Mouse (Mus musculus) frontal cortex, adult 2 months (tissue): ENCODE results near the gene Bcor. TPM values are rescaled to one million over a fixed set of nuclear protein-coding genes. Genes with fewer than 3 reads are reported as not detected.

ENCODE experiments used
- DNase-seq, 2 experiments: peaks; one replicate each; pipeline ENCODE4 v3.0.0; 2022; ENCODE audit warnings: low spot score in 1 of 2; ENCODE audit errors: extremely low spot score in 1 of 2
- polyA plus RNA-seq: library from polyadenylated mRNA; depleted of rRNA; stranded (reverse); fragments of >200 nt; gene quantifications from 2 replicates; pipeline ENCODE4 v1.2.3, GENCODE M21; 2012

Bcor gene
- polyA plus RNA-seq, 1 experiment = 13.9 TPM

DNA sequence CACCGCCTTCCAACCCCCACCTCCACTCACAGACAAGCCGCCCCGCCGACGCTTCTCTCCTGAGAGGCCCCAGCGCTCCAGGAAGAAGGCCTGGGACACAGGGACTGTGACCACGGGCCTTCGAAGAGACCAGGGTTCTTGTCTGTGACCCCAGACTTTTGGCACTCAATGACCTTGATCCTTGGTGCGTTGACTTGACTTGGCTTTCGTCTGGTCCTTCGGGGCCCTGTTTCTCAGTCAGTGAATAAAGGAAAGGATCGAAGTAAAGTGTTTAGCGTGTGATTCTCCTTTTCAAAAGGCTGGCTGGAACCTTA lies 71.2 kb downstream of the Bcor start:
- DNase-seq = no peak

DNA sequence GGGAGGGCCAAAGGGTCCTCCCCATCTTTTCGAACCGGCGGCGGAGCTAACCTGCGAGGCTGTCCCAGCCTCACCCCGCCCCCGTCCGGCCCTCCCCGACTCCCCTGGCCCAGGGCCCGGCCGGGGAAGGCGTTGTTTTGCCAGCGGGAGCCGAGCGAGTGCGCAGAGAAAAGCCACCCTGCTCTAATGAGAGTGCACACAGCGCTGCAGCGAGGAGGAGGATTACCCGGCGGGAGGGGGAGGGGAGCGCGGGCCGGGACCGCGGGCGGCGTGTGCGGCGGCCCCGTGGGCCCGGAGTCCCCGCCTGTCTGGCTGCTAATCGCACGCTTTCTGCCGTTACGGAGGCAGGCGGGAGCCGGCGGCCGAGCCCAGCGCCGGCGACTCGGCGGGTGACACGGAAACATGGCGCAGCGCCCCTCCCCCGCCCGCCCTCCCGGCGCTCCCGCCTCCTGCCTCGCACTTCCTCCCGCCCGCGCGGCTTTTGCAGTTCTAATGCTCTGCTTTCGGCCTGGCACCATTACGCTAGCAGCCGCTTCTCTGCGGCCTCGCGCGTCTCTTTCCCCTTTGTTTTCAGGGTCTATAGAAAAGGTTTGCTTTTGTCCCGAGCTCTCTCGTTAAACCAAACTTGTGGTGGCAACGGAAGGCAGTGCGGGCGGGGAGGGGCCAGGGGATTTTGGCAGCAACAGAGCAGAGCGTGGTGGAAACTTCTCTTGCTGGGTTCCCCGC lies 71.7 kb downstream of the Bcor start:
- DNase-seq = peak in 1 of 2 experiments; percentile 53

DNA sequence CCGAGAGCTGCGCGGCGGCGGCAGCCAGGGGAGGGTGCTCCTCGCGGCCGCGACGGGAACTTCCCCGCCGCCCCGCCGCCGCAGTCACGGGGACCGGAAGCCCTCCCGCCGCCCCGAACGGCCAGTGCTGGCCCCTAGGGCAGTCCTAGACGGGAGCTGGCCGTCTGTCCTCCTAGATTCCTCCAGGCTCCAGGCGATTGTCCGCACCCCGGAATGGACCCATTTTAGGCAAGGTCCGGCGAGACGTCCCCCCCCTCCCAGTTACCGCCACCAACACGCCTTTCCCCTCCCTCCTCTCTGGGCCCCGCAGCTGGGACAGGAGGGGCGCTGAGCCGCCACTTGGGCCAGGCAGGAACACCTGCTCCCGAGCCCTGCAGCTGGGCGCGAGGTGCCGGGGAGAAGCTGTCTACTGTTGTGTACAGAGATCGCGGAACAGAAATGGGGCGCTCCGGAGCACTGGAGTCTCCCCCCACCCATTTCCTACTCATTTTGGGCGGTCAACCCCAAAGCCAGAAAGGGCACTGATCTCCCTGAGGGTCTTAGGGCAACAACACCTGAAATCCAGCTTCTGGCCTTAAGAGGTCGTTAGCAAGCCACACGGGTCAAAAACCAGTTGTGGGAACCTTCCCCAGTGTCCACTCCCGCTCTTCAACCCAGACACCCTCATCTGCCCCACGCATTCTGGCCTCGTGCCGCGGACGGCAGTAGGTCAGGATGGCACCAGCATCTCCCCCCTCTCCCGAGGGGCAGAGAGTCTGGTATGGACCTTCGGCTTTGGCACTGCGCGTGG lies 72.4 kb downstream of the Bcor start:
- DNase-seq = peak in 1 of 2 experiments; percentile 16

DNA sequence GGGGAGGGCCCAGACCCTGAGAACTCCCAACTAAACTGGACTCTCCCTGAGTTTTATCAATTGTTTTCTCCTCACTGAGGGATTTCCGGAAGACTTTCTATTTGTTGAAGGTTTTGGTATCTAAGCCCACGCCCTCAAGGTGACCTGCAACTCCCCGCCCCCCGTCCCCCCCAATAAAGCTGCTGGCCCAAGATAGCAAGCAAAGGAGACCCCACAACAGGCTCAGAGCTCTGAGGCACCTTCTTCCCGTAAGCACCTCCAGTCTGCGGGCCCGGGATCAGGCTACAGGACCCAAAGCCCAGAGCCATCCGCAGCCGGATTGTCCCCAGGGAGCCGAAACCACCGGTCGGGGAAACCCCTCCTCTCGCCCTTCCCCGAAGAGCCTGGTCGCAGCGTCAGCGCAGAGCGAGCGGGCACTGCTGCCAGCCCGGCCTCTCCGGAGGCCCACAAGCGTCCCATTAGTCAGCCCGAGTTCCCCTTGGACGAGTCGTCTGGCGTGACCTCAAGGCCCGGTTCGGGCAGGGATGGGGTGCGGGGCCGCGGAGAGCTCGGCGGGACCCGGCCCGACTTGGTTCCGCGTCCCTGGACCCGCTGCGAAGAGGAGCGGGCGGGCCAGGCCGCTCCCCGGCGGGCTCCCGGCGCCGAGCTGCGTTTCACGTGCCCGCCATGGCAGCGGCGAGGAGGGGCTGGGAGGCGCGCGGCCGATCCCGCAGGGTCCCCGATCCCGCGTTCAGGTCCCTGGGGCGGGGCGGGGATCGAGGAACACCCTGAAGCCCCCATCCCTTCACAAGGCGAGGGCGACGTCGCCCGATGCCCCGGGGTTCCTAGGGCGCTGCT lies 73.3 kb downstream of the Bcor start:
- DNase-seq = peak in 1 of 2 experiments; percentile 26

GRCm38 (mm10) chrX:12085949-12086348 lies 74.2 kb downstream of the Bcor start:
- DNase-seq = no peak

- no peak for DNase-seq
Observed at GRCm38 (mm10) chrX:12085290-12085689, 74.9 kb downstream of the Bcor start.

- no peak for DNase-seq
Observed at GRCm38 (mm10) chrX:12084698-12085097, 75.5 kb downstream of the Bcor start.

DNA sequence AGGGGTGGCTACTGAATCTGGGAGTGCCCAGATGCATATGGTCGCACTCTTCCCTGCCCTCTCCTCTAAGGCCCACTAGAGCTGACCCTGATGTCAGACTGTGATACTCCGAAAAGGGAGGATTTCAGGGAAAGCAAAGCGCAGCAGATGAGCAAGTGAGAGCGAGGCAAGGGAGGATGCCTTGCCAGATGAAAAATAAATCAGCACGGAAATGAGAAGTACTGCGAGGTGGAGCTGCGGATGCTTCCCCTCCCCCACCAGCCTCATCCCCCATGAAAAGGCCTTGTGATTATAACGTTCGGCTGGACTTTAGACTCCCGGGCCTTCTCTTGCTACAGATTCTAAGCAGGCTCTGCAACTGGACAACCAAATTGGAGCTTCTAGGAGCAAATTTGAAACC lies 76.5 kb downstream of the Bcor start:
- no peak for DNase-seq

DNA sequence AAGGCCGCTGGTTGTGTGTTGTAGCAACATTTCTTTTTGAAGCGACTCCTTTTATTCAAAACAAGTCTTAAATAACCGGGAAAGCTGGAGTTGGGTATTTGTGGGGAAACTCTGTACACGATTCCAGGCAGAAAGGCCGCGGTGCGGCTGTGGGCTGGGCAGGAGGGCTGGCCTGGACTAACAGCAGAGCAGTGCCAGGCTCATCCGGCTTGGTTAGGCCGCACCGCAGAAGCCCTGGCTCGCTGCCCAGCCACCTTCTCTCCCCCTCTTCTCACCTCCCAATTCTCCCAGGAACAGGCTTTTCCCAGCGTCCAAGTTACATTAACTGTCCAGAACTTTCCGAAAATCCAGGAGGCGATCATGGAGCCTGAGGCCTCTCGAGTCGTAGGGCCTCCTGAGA lies 77.4 kb downstream of the Bcor start:
- no peak for DNase-seq

GRCm38 (mm10) chrX:12082184-12082583 lies 78.0 kb downstream of the Bcor start:
- DNase-seq = no peak

DNA sequence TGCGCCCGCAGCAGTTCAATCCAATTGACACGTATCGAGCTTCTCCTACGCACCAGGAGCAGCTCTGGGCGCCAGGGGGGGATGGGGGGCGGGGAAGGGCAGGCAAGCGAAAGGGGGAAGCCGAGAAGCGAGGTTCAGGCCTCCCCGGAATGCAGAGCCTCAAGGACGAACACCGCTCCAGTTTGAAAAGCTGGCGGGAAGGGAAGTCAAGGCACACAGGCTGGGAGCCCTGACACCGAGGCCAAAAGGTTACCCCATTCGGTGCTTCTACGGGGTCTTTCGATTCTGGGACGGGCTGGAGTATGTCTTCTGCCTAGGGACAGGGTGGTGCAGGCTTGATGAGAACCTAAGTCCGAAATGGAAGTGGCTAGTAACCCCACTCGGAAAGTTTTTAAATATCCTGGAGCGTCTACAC lies 78.4 kb downstream of the Bcor start:
- DNase-seq = no peak

GRCm38 (mm10) chrX:12080904-12081740 lies 79.0 kb downstream of the Bcor start:
- peak in 1 of 2 experiments; percentile 40 for DNase-seq

GRCm38 (mm10) chrX:12080095-12080903 lies 79.9 kb downstream of the Bcor start:
- peak in 1 of 2 experiments; percentile 50 for DNase-seq

- peak in 1 of 2 experiments; percentile 37 for DNase-seq
Observed at GRCm38 (mm10) chrX:12079309-12080094, 80.7 kb downstream of the Bcor start.

DNA sequence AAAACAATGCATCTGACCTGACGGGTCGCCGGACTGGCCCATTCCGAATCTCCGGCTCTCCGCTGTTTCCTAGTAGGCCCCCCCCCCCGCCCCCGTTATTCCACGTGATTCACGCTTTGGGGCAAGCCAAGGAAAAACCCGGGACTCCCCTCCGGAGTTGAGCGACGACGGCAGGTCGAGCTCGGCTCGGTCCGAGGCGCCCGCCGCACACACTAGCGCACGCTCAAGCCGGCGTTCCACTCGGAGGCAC lies 81.2 kb downstream of the Bcor start:
- no peak for DNase-seq

GRCm38 (mm10) chrX:12078195-12079058 lies 81.7 kb downstream of the Bcor start:
- peak in 1 of 2 experiments; percentile 23 for DNase-seq

- DNase-seq = no peak
Observed at GRCm38 (mm10) chrX:12077601-12077980, 82.6 kb downstream of the Bcor start.
